Mouse (Mus musculus): Measurements from ENCODE around the gene Nudt8. TPM values are rescaled to one million over a fixed set of nuclear protein-coding genes. Genes with fewer than 3 reads are reported as not detected.
A peak's percentile ranks its signal among the peaks of the same experiment; 100 is the strongest.
"Not testable (repeated sequence)": the region's sequence is repeated elsewhere in the genome, so short reads cannot be mapped to it uniquely, and the experiment has no call there.

Gene Nudt8
- polyA plus RNA-seq (2016; fragmentation: Nextera tagmentation; extraction: Ambion mirVana), result 41.0 and 44.7 TPM in 2 replicates

GRCm38 (mm10) chr19:4000119-4000900, at the start of gene Nudt8, which contains the start of gene Gm49405:
Gene Nudt8 (plus strand): TSS chr19:4000580.
Gene Gm49405 (plus strand): TSS chr19:4000626.
- 0 out of 2 replicates have a peak, but pooled peaks cover 2% of the 10 kb centered on the region for H3K27me3 ChIP-seq (replicated peaks)
- under 1% methylated on average over 64 of the region's 64 CpGs for WGBS
- ATAC-seq (ENCODE audit: insufficient number of reproducible peaks, low FRiP score), result peak; percentile 90

DNA sequence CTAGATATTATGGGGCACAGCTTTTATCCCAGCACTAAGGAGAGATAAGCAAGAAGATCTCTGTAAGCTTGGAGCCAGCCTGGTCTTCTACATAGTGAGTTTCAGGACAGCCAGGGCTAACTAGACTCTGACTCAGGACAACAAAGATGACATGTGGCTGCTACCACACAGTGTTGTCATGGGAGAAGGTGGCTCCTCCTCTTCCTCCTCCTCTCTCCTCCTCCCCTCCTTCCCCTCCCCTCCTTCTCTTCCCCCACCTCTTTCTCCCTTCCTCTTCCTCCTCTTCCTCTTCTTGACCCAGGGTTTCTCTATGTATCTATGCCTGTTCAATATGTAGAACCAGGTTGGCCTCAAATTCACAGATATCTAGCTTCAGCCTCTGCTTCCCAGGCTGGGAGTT, 48.9 kb upstream of the Nudt8 start:
- peaks cover 17% of the 10 kb centered on the region; the same call in 1 of the 2 replicates for H3K27me3 ChIP-seq (replicated peaks)
- ATAC-seq (ENCODE audit: insufficient number of reproducible peaks, low FRiP score), result no peak
- H3K4me1 ChIP-seq (replicated peaks), result peaks cover 9% of the 10 kb centered on the region
- no peaks in the 10 kb centered on the region for H3K9me3 ChIP-seq (replicated peaks)
- no peak overlapping the region for H3K4me2 ChIP-seq
- no peak overlapping the region for H3K27ac ChIP-seq (ENCODE audit: poor library complexity, severe bottlenecking)
- H3K36me3 ChIP-seq, result no peaks in the 10 kb centered on the region
- no peak overlapping the region for H3K9ac ChIP-seq
- no peak overlapping the region for H3K4me3 ChIP-seq

More at GRCm38 (mm10) chr19:4000119-4000900, at the start of gene Nudt8, which contains the start of gene Gm49405:
- H3K36me3 ChIP-seq, result peaks cover 9% of the 10 kb centered on the region
- peak within 1 kb of the TSS; percentile 77 for H3K4me3 ChIP-seq
- H3K9me3 ChIP-seq (replicated peaks), result no peaks in the 10 kb centered on the region
- peak within 1 kb of the TSS; percentile 94 for H3K9ac ChIP-seq
- H3K4me2 ChIP-seq, result peak within 1 kb of the TSS; percentile 87
- peak within 1 kb of the TSS; percentile 99 for H3K27ac ChIP-seq (ENCODE audit: poor library complexity, severe bottlenecking)
- peaks cover 59% of the 10 kb centered on the region for H3K4me1 ChIP-seq (replicated peaks)

DNA sequence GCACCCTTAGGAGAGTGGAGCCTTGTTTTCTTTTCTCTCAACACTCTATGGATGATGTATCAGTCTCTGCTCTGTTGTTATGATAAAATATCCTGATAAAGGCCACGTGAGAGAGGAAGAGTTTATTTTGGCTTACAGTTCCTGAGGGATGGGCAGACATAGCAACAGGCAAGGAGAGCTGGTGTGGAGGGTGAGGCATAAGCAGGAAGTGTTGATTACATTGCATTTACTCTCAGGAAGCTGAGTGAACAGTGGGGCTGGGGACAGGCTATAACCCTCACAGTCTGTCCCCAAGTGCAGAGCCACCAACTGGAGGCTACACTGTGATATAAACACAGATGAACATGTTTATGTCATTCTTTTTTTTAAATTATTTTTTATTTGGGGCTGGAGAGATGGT, 48.3 kb upstream of the Nudt8 start:
- no peak overlapping the region for H3K4me3 ChIP-seq
- WGBS, result 36% methylated on average over 1 of the region's 1 CpGs
- no peak overlapping the region for H3K27ac ChIP-seq (ENCODE audit: poor library complexity, severe bottlenecking)
- H3K27me3 ChIP-seq (replicated peaks), result peaks cover 20% of the 10 kb centered on the region; the same call in 1 of the 2 replicates
- peaks cover 8% of the 10 kb centered on the region for H3K4me1 ChIP-seq (replicated peaks)
- H3K9me3 ChIP-seq (replicated peaks), result no peaks in the 10 kb centered on the region
- ATAC-seq (ENCODE audit: insufficient number of reproducible peaks, low FRiP score), result no peak
- H3K4me2 ChIP-seq, result no peak overlapping the region
- no peak overlapping the region for H3K9ac ChIP-seq
- no peaks in the 10 kb centered on the region for H3K36me3 ChIP-seq

DNA sequence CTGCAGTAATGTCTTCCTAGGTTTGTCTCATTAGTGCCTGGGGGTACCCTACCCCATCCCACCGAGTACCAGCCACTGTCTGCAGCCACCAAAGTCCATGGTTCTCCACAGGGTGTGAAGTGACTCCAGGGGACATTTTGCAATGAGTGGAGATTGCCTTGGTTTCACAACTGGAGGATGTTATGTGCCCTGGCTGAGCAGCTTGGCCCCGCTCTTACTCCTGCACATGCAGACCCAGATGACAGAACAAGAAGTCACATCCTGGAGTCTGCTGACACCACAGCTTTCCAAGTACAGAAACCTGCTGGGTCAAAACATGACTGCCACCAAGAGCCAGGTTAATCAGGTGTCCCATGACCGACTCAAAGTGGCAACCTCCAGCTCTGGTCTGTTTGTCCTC, 45.3 kb upstream of the Nudt8 start:
- ATAC-seq (ENCODE audit: insufficient number of reproducible peaks, low FRiP score), result no peak
- 0 out of 2 replicates have a peak, but pooled peaks cover 9% of the 10 kb centered on the region for H3K27me3 ChIP-seq (replicated peaks)
- no peak overlapping the region for H3K4me2 ChIP-seq
- no peak overlapping the region for H3K27ac ChIP-seq (ENCODE audit: poor library complexity, severe bottlenecking)
- H3K4me1 ChIP-seq (replicated peaks), result peaks cover 8% of the 10 kb centered on the region
- H3K9me3 ChIP-seq (replicated peaks), result no peaks in the 10 kb centered on the region
- H3K9ac ChIP-seq, result no peak overlapping the region
- 73% methylated on average over 3 of the region's 3 CpGs for WGBS
- H3K4me3 ChIP-seq, result no peak overlapping the region
- no peaks in the 10 kb centered on the region for H3K36me3 ChIP-seq

- no peak overlapping the region for H3K4me2 ChIP-seq
- no peak overlapping the region for H3K4me3 ChIP-seq
- no peak overlapping the region for H3K27ac ChIP-seq (ENCODE audit: poor library complexity, severe bottlenecking)
- 0 out of 2 replicates have a peak, but pooled peaks cover 9% of the 10 kb centered on the region for H3K27me3 ChIP-seq (replicated peaks)
- H3K4me1 ChIP-seq (replicated peaks), result peaks cover 8% of the 10 kb centered on the region
- H3K9me3 ChIP-seq (replicated peaks), result no peaks in the 10 kb centered on the region; the same call in 1 of the 2 replicates
- peak; percentile 36; the same call in 1 of the 2 replicates for ATAC-seq (ENCODE audit: insufficient number of reproducible peaks, low FRiP score)
- no peaks in the 10 kb centered on the region for H3K36me3 ChIP-seq
- WGBS, result 18% methylated on average over 4 of the region's 4 CpGs
- no peak overlapping the region for H3K9ac ChIP-seq
Observed at GRCm38 (mm10) chr19:3955804-3956203, 44.6 kb upstream of the Nudt8 start.

DNA sequence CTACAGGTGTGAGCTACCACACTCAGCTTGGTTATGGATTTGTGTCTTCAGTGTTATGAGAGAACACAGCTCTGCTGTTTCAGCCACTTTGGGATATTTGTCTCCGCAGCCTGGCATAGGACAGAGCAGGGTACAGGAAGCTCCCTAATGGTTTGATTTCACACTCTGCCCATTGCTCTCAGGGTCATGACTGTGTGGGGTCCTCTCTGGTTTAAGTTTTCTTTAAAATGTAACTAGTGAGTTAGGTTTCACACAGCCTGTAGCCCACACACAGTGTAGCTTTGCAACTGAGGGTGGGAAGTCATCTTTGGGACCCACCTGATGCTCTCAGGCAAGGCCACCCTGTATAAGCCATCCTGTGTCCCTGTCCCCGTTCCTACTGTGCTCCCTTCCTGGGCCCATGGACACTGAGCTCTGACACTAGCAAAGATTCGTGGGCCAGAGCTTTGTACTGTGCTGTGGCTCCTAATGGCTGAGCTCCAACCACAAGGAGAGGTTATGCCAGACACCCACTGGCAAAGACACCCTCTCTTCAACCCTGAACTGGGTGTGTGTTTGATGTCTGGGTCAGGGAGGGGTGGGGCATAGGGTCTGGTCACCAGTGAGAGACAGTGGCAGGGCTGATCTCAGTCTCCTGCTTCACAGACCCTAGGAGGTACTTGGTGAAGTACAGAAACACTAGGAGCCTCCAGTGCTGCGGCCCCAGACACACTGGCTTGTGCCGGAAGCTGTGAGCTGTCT, 42.9 kb upstream of the Nudt8 start:
- WGBS, result 73% methylated on average over 5 of the region's 5 CpGs
- not testable (repeated sequence) for H3K4me1 ChIP-seq (replicated peaks); H3K9ac ChIP-seq; H3K27ac ChIP-seq (ENCODE audit: poor library complexity, severe bottlenecking); H3K4me2 ChIP-seq; H3K9me3 ChIP-seq (replicated peaks); H3K27me3 ChIP-seq (replicated peaks); H3K36me3 ChIP-seq; ATAC-seq (ENCODE audit: insufficient number of reproducible peaks, low FRiP score); H3K4me3 ChIP-seq

DNA sequence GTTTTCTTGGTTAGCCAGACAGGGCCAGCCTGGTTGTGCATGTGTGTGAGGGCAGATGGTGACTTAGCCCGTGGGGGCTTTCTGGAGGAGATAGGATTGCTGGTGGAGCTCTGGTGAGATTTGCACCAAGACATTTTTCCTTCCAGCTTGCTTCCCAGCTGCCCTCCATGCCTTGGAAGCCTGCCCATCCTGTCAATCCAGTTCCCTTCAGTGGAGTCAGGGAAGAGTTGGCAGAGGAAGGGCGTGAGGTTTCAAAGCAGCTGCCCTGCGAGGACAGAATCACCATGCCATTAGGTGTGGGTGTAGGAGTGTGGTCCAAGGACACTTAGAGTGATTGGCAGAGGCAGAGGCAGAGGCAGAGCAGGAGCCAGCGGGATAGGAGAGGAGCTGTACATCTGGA, 41.9 kb upstream of the Nudt8 start, which contains the start of gene Aldh3b3:
Gene Aldh3b3, plus strand, starts transcription at position 176 of the 400 bp plus-strand sequence.
- no peak within 1 kb of the TSS for H3K4me3 ChIP-seq
- 80% methylated on average over 4 of the region's 4 CpGs for WGBS

DNA sequence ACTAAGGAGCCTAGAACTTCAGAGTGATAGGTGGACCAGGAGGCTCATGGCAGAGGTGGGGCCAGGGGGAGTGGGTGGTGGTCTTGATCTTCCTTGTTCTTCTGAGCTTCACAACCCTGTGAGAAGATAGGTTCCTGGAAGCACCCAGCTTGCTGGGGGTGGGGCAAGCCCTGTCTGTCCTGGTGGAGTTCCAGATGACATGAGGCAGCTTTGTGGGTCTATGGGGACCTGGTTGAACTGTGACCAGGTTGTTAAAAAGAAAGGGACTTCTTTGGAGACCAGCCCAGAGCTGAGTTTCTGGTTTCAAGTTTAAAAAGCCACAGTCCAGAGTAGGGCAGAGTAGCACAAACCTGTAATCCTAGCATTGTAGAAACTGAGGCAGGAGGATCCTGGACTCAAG, 41.4 kb upstream of the Nudt8 start:
- no peak overlapping the region for H3K4me2 ChIP-seq
- no peak overlapping the region for H3K9ac ChIP-seq
- H3K9me3 ChIP-seq (replicated peaks), result no peaks in the 10 kb centered on the region; the same call in 1 of the 2 replicates
- 0 out of 2 replicates have a peak, but pooled peaks cover 9% of the 10 kb centered on the region for H3K27me3 ChIP-seq (replicated peaks)
- no peaks in the 10 kb centered on the region for H3K36me3 ChIP-seq
- peaks cover 8% of the 10 kb centered on the region for H3K4me1 ChIP-seq (replicated peaks)
- no peak overlapping the region for H3K27ac ChIP-seq (ENCODE audit: poor library complexity, severe bottlenecking)
- H3K4me3 ChIP-seq, result no peak overlapping the region
- ATAC-seq (ENCODE audit: insufficient number of reproducible peaks, low FRiP score), result no peak

More for the DNA sequence above, 41.9 kb upstream of the Nudt8 start, which contains the start of gene Aldh3b3:
- Histone ChIP-seq H3K4me2 (no peak within 1 kb of the TSS), H3K27me3 (replicated peaks) (0 out of 2 replicates have a peak, but pooled peaks cover 9% of the 10 kb centered on the region), H3K36me3 (no peaks in the 10 kb centered on the region), H3K9ac (no peak within 1 kb of the TSS), H3K27ac (ENCODE audit: poor library complexity, severe bottlenecking) (no peak within 1 kb of the TSS), H3K9me3 (replicated peaks) (no peaks in the 10 kb centered on the region; the same call in 1 of the 2 replicates), H3K4me1 (replicated peaks) (peaks cover 8% of the 10 kb centered on the region)
- no peak for ATAC-seq (ENCODE audit: insufficient number of reproducible peaks, low FRiP score)

DNA sequence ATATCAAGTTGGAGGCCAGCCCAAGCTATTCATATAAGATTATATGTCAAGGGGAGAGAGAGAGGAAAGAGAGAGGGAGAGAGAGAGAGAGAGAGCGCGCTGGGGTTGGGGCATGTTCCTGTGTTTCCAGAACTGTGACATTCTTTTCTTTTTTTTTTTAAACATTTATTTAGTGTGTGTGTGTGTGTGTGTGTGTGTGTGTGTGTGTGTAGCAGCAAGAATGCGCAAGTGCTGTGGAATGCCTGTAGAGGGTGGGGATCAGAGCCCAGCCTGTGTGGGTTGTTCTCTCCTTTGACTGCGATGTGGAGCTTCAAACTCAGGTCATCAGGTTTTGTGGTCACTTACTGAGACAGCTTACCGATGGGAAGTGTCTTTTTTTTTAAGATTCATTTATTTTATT, 40.2 kb upstream of the Nudt8 start:
- Histone ChIP-seq H3K4me2 (no peak overlapping the region), H3K4me3 (no peak overlapping the region), H3K36me3 (no peaks in the 10 kb centered on the region), H3K27ac (ENCODE audit: poor library complexity, severe bottlenecking) (no peak overlapping the region), H3K9me3 (replicated peaks) (no peaks in the 10 kb centered on the region; the same call in 1 of the 2 replicates), H3K9ac (no peak overlapping the region), H3K4me1 (replicated peaks) (peaks cover 8% of the 10 kb centered on the region), H3K27me3 (replicated peaks) (0 out of 2 replicates have a peak, but pooled peaks cover 9% of the 10 kb centered on the region)
- 85% methylated on average over 5 of the region's 5 CpGs for WGBS
- no peak for ATAC-seq (ENCODE audit: insufficient number of reproducible peaks, low FRiP score)

DNA sequence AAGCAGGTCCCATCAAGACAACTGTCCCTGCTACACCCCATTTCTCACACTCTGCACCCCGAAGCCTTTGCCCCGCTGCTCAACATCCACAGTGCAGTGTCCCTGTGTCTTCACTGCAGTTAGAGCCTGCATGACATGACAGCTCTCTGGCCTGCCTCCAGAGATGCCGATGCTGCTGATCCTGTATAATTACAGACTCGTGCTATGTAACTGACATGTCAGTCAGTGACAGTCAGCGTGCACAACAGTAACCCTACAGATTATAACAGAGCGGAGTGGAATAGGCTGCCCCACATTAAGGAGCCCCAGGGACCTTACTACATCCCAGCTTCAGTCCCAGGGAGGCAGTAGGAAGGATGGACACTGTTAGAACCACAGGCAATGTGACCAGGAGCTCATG, 38.6 kb upstream of the Nudt8 start:
- H3K4me1 ChIP-seq (replicated peaks); H3K27me3 ChIP-seq (replicated peaks); H3K4me2 ChIP-seq; H3K9me3 ChIP-seq (replicated peaks); ATAC-seq (ENCODE audit: insufficient number of reproducible peaks, low FRiP score); H3K9ac ChIP-seq; H3K27ac ChIP-seq (ENCODE audit: poor library complexity, severe bottlenecking); H3K4me3 ChIP-seq; H3K36me3 ChIP-seq: not testable (repeated sequence)
- WGBS, result 76% methylated on average over 6 of the region's 6 CpGs

DNA sequence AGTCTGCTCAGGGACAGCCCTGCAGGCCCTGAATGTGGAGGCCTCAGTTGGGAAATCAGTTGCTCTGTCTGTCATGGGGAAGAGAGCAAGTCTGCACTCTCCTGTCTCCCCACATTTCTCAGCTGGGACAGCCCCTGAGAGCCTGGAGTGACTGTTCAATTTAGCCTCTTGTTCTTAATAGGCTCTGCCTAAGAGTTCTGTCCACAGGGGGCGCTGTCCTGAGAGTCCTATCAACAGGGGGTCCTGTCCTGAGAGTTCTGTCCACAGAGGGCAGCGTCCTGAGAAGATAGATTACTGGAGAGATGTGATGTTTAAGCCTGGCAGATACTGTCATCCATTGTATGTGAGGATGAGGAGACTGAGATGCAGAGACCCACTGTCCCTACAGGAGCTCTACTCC, 37.9 kb upstream of the Nudt8 start:
- WGBS, result 18% methylated on average over 2 of the region's 2 CpGs
- no peak for ATAC-seq (ENCODE audit: insufficient number of reproducible peaks, low FRiP score)
- no peak overlapping the region for H3K4me3 ChIP-seq

More for the DNA sequence above, 37.9 kb upstream of the Nudt8 start:
- no peak overlapping the region for H3K4me2 ChIP-seq
- H3K27me3 ChIP-seq (replicated peaks), result no peaks in the 10 kb centered on the region
- no peak overlapping the region for H3K27ac ChIP-seq (ENCODE audit: poor library complexity, severe bottlenecking)
- peaks cover 5% of the 10 kb centered on the region for H3K4me1 ChIP-seq (replicated peaks)
- H3K9ac ChIP-seq, result no peak overlapping the region
- no peaks in the 10 kb centered on the region; the same call in 1 of the 2 replicates for H3K9me3 ChIP-seq (replicated peaks)
- no peaks in the 10 kb centered on the region for H3K36me3 ChIP-seq

Measured in heart, embryonic 12.5 days (tissue).